Mouse (Mus musculus) pancreas, adult 10 weeks (tissue): ENCODE measurements around the gene Zfand4. TPM values are rescaled to one million over a fixed set of nuclear protein-coding genes. Genes with fewer than 3 reads are reported as not detected.

Experiments
- polyA plus RNA-seq: library from polyadenylated mRNA; stranded (reverse); fragments of 350-450 nt; fragmentation: Illumina TruSeq; extraction: RNeasy Lipid Tissue Mini Kit (QIAGEN cat#74804); gene quantifications from one replicate; pipeline ENCODE4 v1.2.3, GENCODE M21; 2015; ENCODE audit warnings: low read depth, low replicate concordance; ENCODE audit not compliant: insufficient read depth

The Zfand4 gene
- polyA plus RNA-seq = 0.26 TPM

DNA sequence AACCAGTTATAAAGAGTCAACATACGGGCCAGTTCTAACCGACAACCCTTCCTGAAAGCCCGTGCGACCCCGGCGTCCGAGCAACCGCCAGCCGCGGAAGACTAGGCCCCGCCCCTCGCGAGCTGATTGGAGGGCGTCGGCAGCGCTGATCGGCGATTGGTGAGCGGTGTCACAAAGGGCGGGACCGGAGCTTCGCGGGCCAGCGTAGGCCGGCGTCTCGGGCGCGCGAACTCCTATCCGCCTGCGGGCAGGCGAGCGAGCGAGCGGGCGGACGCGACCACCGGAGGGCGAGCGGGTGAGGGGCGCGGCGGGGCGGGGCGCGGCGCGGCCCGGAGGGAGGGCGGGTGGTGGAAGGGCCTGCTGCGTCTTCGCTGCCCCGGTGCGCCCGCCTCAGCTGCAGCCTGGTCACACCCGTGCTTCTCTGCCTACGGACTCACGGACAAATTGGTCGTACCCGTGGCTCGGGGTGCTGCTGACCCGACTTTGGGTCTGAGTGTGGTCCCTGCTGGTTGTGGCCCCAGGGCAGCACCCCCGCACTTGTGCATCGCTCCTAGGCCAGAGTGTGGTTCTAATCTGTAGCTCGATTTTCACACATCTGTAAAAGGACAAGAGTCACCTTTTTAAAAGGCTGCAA, at the start of gene Zfand4:
Gene Zfand4 (plus strand): TSS at position 205 of the 634 bp plus-strand sequence.

DNA sequence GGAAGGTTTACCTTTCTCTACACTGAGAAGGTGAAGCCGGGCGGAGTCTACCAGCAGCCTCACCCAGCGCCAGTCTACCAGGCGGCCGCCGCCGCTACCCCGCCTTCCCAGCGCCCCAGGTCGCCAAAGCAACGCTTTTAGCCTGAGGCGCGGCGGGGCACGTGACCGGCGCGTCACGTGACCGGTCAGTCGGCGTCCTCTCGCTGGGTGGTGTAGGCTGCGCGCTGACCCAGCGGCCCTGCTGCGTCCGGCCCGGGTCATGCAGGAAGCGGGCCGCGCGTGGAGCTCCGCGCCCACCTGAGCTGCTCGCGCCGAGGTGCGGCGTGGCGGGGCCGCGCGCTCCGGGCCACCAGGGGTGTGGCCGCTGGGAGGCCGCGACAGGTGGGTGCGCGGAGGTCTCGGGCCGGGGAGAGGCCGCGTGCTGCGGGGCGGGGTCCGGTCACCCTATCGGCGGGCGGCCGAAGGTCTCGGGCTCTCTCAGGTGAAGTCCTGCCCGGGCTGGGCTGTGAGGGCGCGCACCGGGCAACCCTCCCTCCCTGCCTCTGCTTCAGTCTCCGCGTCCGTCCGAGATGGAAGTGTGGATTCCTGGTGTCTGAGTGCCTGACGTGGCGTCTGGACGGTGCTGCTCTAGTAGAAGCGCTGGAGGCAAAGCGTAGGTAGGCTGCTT, 73.9 kb downstream of the Zfand4 start, which contains the start of gene March8:
Gene March8 (plus strand): TSS at position 190 of the 667 bp plus-strand sequence.

Other genes starting within 250 kb of the Zfand4 start
- 3.4 TPM for gene Tmcc1, start 70.7 kb upstream of the Zfand4 start, polyA plus RNA-seq
- gene Washc2, start 56.2 kb upstream of the Zfand4 start, polyA plus RNA-seq = 10.4 TPM
- 15.3 TPM for gene March8, start 73.8 kb downstream of the Zfand4 start, polyA plus RNA-seq
- 2.1 TPM for gene Alox5, start 197.0 kb downstream of the Zfand4 start, polyA plus RNA-seq
- not detected for gene Olfr211, start 224.9 kb downstream of the Zfand4 start, polyA plus RNA-seq
- not detected for gene Olfr212, start 242.3 kb downstream of the Zfand4 start, polyA plus RNA-seq